9 mouse cellular contexts compared by ENCODE assay signal in genomic region chr5:118594470-118595236, GRCm38 (mm10). TPM values are rescaled to one million over a fixed set of nuclear protein-coding genes. Genes with fewer than 3 reads are reported as not detected.
DNase-seq lines count a peak whose midpoint lies in the region; TF ChIP-seq lines count a peak whose summit lies in the region.
"Had no signal": no experiment of that assay in that cellular context is flagged by ENCODE, and none has a peak within 500 bp of the region (broad histone marks: within the 10 kb centered on the region; RNA-seq: fewer than 3 reads in every experiment).

No protein-coding gene starts in this region.

- peak; percentile 64 to 67 for DNase-seq in left cerebral cortex, adult 18-20 months (ENCODE audit: low spot score in 2 of 2)
- no peak for DNase-seq in left cerebral cortex, adult 11 months (ENCODE audit: low spot score)
- peak; percentile 50 for DNase-seq in c-Kit-positive CD71-positive TER-119-negative erythroid progenitor cells, embryonic 14.5 days (ENCODE audit: low read depth)
- DNase-seq in gastrocnemius, adult 18-20 months (ENCODE audit: low spot score), result peak; percentile 78
- DNase-seq in kidney, postnatal 10 days, result peak; percentile 78
- peak; percentile 77 for DNase-seq in lung, postnatal 36 days
- DNase-seq in thymus, postnatal 14 days, result peak; percentile 76

- TF ChIP-seq CTCF in ES-Bruce4 (IDR thresholded peaks at IDR 0.05; ENCODE audit: low read depth, low read length), result peak; percentile 41

- TF ChIP-seq EP300 in ES-Bruce4 (IDR thresholded peaks at IDR 0.05; ENCODE audit: insufficient read depth, low read depth, low read length), result no peak

- H3K27me3 ChIP-seq in ES-Bruce4 (ENCODE audit: control insufficient read depth, insufficient read depth, low read length, poor library complexity, severe bottlenecking), result no peaks in the 10 kb centered on the region

- no peak for TF ChIP-seq POLR2A in ES-Bruce4 (IDR thresholded peaks at IDR 0.05; ENCODE audit: insufficient read depth, low read length)

- H3K9ac ChIP-seq in ES-Bruce4 (ENCODE audit: low read depth, poor library complexity, severe bottlenecking), result no peak overlapping the region

- H3K27ac ChIP-seq in ES-Bruce4 (ENCODE audit: insufficient read depth, low read length), result 0 out of 2 replicates have a peak overlapping the region, but pooled peaks have one; percentile 12
- H3K27ac ChIP-seq: macrophage had no signal

- H3K9me3 ChIP-seq in ES-Bruce4 (replicated peaks; ENCODE audit: control insufficient read depth, insufficient read depth, low read length, poor library complexity, severe bottlenecking), result no peaks in the 10 kb centered on the region

- peaks cover 13% of the 10 kb centered on the region for H3K4me1 ChIP-seq in ES-Bruce4 (ENCODE audit: control insufficient read depth, insufficient read depth, low read length)

- H3K4me3 ChIP-seq in ES-Bruce4 (ENCODE audit: low read depth, low read length), result no peak overlapping the region

- H3K36me3 ChIP-seq in ES-Bruce4 (ENCODE audit: control insufficient read depth, insufficient read depth, low read length, poor library complexity, severe bottlenecking), result no peaks in the 10 kb centered on the region

RNA-seq across cellular contexts. Expression of gene Med13l, which starts 34.2 kb away (rescaled TPM):
- total RNA-seq in left cerebral cortex, adult 18-20 months (2021), result 100 to 1,000 TPM; 108 to 109 TPM
- 43.9 and 46.0 TPM in 2 replicates for polyA plus RNA-seq in ES-Bruce4 (2011; ENCODE audit: insufficient read depth, insufficient read length, low read depth, missing spikeins)
- total RNA-seq in gastrocnemius, adult 18-20 months (2021), result 10 to 100 TPM; 25.1 to 25.6 TPM

Comparison
In these comparisons a context has a peak if more than half of its experiments do, and no peak if none do; other contexts are left out.
1. RNA of gene Med13l, which starts 34.2 kb away (total RNA-seq): 108 to 109 TPM in left cerebral cortex, adult 18-20 months; 25.1 to 25.6 TPM in gastrocnemius, adult 18-20 months; every median in the first group is over 4 times any median in the second.